Mouse (Mus musculus) midbrain, embryonic 11.5 days (tissue): Measurements from ENCODE around the gene Wdr37. TPM values are rescaled to one million over a fixed set of nuclear protein-coding genes. Genes with fewer than 3 reads are reported as not detected.
"Not testable (repeated sequence)": the region's sequence is repeated elsewhere in the genome, so short reads cannot be mapped to it uniquely, and the experiment has no call there.

Source experiments
- ATAC-seq: fragments of 200-750 bp; cut with Nextera tagmentation; 2 replicates; pipeline ENCODE4 v1.8.0; 2017; ENCODE audit warnings: moderate TSS enrichment, moderate library complexity; ENCODE audit not compliant: low FRiP score
- DNase-seq: peaks from one replicate; pipeline ENCODE4 v3.0.0; 2015; ENCODE audit warnings: low spot score; ENCODE audit errors: missing footprints
- H3K27ac ChIP-seq: fragments of 300-500 bp; sonication (generic); 2 replicates; pipeline ENCODE4 v1.5.1; 2014; ENCODE audit warnings: low read depth, low read length
- H3K27me3 ChIP-seq: fragments of 300-500 bp; sonication (generic); 2 replicates; pipeline ENCODE4 v1.6.1; 2014; ENCODE audit warnings: mild to moderate bottlenecking, low read length, moderate library complexity, mixed read lengths; ENCODE audit not compliant: control insufficient read depth, insufficient read depth
- H3K36me3 ChIP-seq: fragments of 300-500 bp; sonication (generic); 2 replicates; pipeline ENCODE4 v1.6.1; 2014; ENCODE audit warnings: mild to moderate bottlenecking, low read length, moderate library complexity, mixed read lengths; ENCODE audit not compliant: control insufficient read depth, insufficient read depth
- H3K4me1 ChIP-seq: fragments of 300-500 bp; sonication (generic); 2 replicates; pipeline ENCODE4 v1.6.1; 2014; ENCODE audit warnings: low read length; ENCODE audit not compliant: control insufficient read depth, insufficient read depth
- H3K4me2 ChIP-seq: fragments of 300-500 bp; sonication (generic); 2 replicates; pipeline ENCODE4 v1.6.1; 2014; ENCODE audit warnings: mild to moderate bottlenecking, moderate library complexity
- H3K4me3 ChIP-seq: fragments of 300-500 bp; sonication (generic); 2 replicates; pipeline ENCODE4 v1.5.1; 2014; ENCODE audit warnings: low read depth, low read length
- H3K9ac ChIP-seq: fragments of 300-500 bp; sonication (generic); 2 replicates; pipeline ENCODE4 v1.6.1; 2014; ENCODE audit warnings: low read length
- H3K9me3 ChIP-seq: fragments of 300-500 bp; sonication (generic); 2 replicates; pipeline ENCODE4 v1.6.1; 2016; ENCODE audit warnings: low read length; ENCODE audit not compliant: control insufficient read depth
- WGBS: fragments of 180-500 bp; shearing (Covaris S2); extraction: QIAGEN DNeasy Blood & Tissue Kit; methylation state at CpG from one replicate; pipeline ENCODE4 v1.1.7; 2014; 5-methylcytosine and 5-hydroxymethylcytosine counted together
- polyA plus RNA-seq: library from polyadenylated mRNA; unstranded; fragments of >200 nt; fragmentation: Nextera tagmentation; extraction: Ambion mirVana; gene quantifications from 2 replicates; pipeline ENCODE4 v1.2.1, GENCODE M21; 2014

The Wdr37 gene
- 46.2 and 53.9 TPM in 2 replicates for polyA plus RNA-seq

DNA sequence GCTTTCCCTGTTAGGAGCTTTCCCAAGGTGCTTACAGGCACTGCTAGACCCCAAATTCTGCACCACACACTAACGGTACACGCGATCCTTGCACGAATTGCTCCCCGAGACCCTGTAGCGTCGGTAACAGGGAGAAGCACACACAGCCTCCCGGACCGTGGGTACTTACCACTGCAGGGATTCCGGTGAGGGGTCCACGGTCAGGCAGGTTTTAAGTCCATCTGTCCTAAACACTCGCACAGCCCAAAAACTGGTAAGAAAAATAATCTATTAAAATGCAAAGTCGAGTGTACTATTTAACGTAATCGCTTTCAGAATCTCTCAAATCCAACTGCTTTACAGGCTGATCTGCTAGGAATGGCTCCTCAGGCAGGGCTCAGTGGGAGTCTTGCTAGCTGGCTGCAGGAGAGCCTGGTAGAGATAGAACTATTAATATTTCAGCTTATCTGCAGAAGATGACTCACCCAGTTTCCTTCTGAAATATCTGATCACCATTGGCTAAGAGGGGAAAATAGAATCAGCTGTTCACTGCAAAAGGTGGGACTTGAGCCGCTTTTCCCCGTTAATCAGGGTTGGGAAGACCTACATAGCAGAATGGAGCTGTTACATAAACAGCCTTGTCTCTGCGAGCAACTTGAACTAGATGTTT is at the start of gene Wdr37:
Gene Wdr37, minus strand, starts transcription at position 596 of the 649 bp plus-strand sequence.
- H3K27me3 ChIP-seq, result no peaks in the 10 kb centered on the region
- H3K9me3 ChIP-seq, result no peaks in the 10 kb centered on the region
- H3K36me3 ChIP-seq, result no peaks in the 10 kb centered on the region
- H3K4me1 ChIP-seq, result peaks cover 8% of the 10 kb centered on the region
- peak within 1 kb of the TSS; percentile 92 for H3K27ac ChIP-seq
- ATAC-seq (peak; percentile 22), DNase-seq (no peak)
- peak within 1 kb of the TSS; percentile 81 for H3K4me2 ChIP-seq
- H3K4me3 ChIP-seq, result peak within 1 kb of the TSS; percentile 88
- WGBS, result 2% methylated on average over 18 of the region's 18 CpGs
- H3K9ac ChIP-seq, result peak within 1 kb of the TSS; percentile 87

DNA sequence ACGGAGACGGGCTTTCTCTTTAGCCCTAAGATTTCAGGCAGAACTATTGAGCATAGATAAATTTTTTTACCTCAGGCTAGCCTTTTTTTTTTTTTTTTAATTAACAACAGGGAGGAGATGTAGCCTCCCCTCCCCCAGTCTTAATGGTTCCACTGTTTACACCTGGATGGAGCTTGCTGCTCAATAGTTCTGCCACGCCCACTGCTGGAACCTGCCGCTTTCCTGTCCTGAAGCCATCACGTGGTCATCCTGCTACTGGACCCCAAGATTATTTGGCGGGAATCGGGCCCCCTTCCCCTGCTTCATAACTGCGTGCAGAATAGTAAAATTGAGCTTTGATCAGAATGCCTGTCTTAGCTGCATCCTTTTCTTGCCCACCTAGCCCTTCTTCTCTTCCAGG is 42.2 kb upstream of the Wdr37 start:
- not testable (repeated sequence) for DNase-seq

DNA sequence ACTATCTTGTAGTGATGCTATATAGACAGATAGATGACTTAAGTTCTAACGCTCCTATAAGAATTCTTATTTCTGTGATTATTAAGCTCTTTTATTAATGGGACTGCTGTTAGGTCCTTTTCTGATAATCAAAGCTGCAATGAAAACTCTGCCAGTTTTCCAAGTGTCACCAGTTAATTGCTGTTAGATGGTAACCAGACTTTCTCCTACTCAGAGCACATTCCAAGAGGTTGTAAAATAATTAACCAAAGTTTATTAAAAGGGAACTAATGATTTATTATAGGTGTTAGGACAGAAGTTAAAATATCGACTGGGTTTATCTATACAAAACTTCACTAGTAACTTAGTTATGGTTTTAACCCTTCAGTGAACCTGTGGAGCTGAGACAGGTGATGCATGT is 34.3 kb upstream of the Wdr37 start:
- not testable (repeated sequence) for DNase-seq, H3K9ac ChIP-seq, H3K27me3 ChIP-seq, H3K27ac ChIP-seq, H3K9me3 ChIP-seq, ATAC-seq, H3K36me3 ChIP-seq, H3K4me3 ChIP-seq, H3K4me1 ChIP-seq, H3K4me2 ChIP-seq
- WGBS, result 90% methylated on average over 2 of the region's 2 CpGs

More for the DNA sequence above, 42.2 kb upstream of the Wdr37 start:
- not testable (repeated sequence) for H3K27ac ChIP-seq, H3K4me3 ChIP-seq, H3K36me3 ChIP-seq, H3K9ac ChIP-seq, H3K4me1 ChIP-seq, H3K27me3 ChIP-seq, H3K9me3 ChIP-seq, H3K4me2 ChIP-seq, ATAC-seq
- WGBS, result 92% methylated on average over 8 of the region's 8 CpGs

DNA sequence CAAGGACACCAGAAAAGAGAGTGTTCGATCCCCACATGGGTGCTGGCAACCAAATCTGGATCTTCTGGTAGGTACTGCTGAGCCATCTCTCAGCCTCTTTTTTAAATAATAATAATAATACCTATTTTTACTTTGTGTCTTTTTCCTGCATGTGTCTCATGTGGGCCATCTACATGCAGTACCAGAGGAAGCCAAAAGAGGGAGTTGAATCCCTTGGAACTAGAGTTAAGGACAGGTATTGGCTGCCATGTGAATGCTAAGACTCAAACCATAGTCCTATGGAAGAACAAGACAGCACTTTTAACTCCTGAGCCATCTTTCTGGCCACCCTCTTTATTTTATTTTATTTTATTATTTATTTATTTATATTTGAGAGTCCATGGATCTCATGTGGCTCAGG is 16.9 kb upstream of the Wdr37 start:
- peaks cover 12% of the 10 kb centered on the region for H3K36me3 ChIP-seq
- no peak for ATAC-seq

DNA sequence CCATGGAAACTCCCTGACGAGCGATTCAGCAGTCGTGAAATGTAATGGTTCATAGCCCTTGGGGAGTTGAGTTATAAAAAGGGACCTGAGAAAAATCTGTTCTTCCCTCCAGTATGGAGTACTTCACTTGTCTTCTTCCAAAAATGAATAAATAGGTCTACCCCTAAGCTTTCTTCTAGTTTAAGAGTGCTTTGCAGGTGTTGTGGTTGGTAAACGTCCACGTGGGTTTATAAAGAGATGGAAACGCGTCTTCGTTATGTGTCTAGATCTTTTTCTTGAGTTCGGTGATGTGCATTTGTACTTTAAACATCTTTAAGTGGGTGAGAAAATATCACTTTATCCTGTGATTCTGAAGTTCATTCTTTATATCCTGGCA is 14.5 kb upstream of the Wdr37 start:
- H3K4me1 ChIP-seq, result peaks cover 4% of the 10 kb centered on the region
- H3K4me2 ChIP-seq, result peak overlapping the region; percentile 59
- peak overlapping the region; percentile 72 for H3K27ac ChIP-seq
- DNase-seq (peak; percentile 82), ATAC-seq (no peak; the same call in 1 of the 2 replicates)
- peak overlapping the region; percentile 76 for H3K9ac ChIP-seq
- H3K36me3 ChIP-seq, result peaks cover 12% of the 10 kb centered on the region
- WGBS, result 6% methylated on average over 9 of the region's 9 CpGs
- no peaks in the 10 kb centered on the region for H3K9me3 ChIP-seq
- H3K27me3 ChIP-seq, result no peaks in the 10 kb centered on the region
- H3K4me3 ChIP-seq, result peak overlapping the region; percentile 74

More for the DNA sequence above, 16.9 kb upstream of the Wdr37 start:
- no peak overlapping the region for H3K9ac ChIP-seq
- H3K4me1 ChIP-seq, result peaks cover 4% of the 10 kb centered on the region
- no peak overlapping the region for H3K4me2 ChIP-seq
- DNase-seq, result peak; percentile 85
- H3K27ac ChIP-seq, result no peak overlapping the region
- H3K4me3 ChIP-seq, result no peak overlapping the region
- 95% methylated on average over 1 of the region's 1 CpGs for WGBS
- H3K27me3 ChIP-seq, result no peaks in the 10 kb centered on the region
- no peaks in the 10 kb centered on the region for H3K9me3 ChIP-seq

DNA sequence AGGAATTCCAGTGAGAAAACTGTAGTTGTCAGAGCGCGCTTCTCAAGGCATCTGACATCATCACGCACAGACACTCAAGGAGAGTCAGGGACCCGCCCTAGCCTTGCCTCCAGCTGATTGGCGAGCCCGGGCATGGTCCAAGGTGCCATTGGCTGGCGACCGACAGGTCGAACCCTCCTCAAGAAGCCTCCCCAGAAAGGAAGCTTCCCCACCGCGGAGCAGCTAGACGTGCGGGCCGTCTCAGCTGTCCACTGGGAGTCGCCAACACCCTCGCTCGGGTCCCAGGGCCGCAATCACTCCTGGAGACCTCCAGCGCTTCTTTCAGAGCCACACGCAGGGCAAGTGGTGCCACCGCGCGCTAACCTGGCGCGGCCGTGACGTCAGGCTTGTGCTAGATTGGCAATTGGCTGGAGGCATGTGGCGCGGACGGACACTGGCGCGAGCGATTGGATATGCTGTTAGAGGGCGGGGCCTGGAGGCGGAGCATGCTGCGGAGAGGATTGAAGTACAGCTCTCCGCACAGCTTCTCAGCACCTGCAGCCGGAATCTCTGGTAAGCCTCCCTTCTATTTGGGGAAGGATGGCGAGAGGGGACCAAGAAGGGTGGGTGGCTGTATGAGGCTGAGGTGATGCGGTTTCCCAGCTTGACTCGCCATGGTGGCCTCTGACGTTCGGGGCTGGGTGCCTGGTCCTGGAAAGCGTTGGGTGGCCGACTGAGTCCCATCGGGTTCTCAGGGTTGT is 13.9 kb upstream of the Wdr37 start, which contains the start of gene Idi1:
Gene Idi1, plus strand, starts transcription at position 57 of the 740 bp plus-strand sequence.
- Histone ChIP-seq H3K9ac (peak within 1 kb of the TSS; percentile 79), H3K27me3 (no peaks in the 10 kb centered on the region), H3K4me1 (peaks cover 4% of the 10 kb centered on the region), H3K4me2 (peak within 1 kb of the TSS; percentile 59), H3K4me3 (peak within 1 kb of the TSS; percentile 74), H3K9me3 (no peaks in the 10 kb centered on the region), H3K36me3 (peaks cover 12% of the 10 kb centered on the region), H3K27ac (peak within 1 kb of the TSS; percentile 96)
- under 1% methylated on average over 46 of the region's 46 CpGs for WGBS
- peak; percentile 100 for DNase-seq
- ATAC-seq, result peak; percentile 100

DNA sequence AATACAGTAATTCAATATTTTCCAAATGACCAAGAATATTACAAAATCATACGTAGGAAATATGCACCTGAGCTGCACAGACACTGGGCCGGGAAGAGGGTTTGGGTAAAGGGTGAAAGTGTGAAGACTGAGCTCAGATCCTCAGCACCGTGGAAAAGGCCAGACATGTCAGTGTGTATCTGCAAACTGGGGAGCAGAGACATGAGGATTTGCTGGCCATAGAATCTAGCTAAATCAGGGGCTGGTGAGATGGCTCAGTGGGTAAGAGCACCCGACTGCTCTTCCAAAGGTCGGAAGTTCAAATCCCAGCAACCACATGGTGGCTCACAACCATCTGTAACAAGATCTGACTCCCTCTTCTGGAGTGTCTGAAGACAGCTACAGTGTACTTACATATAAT is 12.2 kb upstream of the Wdr37 start:
- not testable (repeated sequence) for H3K4me2 ChIP-seq, DNase-seq, H3K27me3 ChIP-seq, H3K4me3 ChIP-seq, H3K9ac ChIP-seq, H3K36me3 ChIP-seq, H3K9me3 ChIP-seq, H3K4me1 ChIP-seq, H3K27ac ChIP-seq, ATAC-seq
- WGBS, result 77% methylated on average over 5 of the region's 5 CpGs

DNA sequence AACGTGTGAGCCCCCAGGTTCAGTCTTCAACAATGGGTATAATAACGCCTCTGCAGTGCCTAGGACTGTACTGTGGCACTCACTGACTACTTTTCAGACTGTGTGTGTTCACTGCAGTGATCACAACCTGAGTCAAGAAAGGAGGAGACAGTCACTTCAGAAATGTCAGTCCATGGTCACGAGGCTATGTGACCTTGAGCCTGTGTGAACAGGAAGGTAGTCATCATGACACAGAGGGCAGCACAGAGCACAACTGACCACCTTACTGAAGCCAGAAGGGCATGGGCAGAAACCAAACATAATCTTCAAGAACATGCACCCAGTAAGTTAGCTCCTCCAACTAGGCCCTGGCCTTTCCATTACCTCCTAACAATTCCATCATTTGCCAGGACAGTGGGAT is 9.9 kb upstream of the Wdr37 start:
- Histone ChIP-seq H3K4me1 (no peaks in the 10 kb centered on the region), H3K4me3 (no peak overlapping the region), H3K4me2 (no peak overlapping the region), H3K9me3 (no peaks in the 10 kb centered on the region), H3K9ac (no peak overlapping the region), H3K36me3 (no peaks in the 10 kb centered on the region), H3K27me3 (no peaks in the 10 kb centered on the region), H3K27ac (no peak overlapping the region)
- DNase-seq (no peak), ATAC-seq (no peak)
- whole genome bisulfite sequencing, result 66% methylated on average over 3 of the region's 3 CpGs

DNA sequence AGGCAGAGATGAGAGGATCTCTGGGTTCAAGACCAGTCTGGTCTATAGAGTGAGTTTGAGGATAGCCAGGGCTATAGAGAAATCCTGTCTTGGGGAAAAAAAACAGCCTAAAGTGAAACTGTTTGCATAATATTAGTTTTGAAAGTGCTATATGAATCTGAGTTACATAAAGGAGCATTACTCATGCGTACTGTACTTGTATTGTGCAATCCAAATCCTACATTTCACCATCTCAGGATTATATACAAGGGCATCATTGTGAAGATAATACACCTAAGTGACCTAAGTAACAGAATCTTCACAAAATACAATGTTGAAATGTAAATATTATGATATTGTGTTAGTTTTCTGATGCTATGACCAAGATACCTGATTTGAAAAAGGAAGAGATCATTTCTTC is 2.1 kb upstream of the Wdr37 start:
- Histone ChIP-seq H3K36me3 (no peaks in the 10 kb centered on the region), H3K27ac (no peak overlapping the region), H3K27me3 (no peaks in the 10 kb centered on the region), H3K9me3 (no peaks in the 10 kb centered on the region), H3K4me2 (no peak overlapping the region), H3K4me3 (no peak overlapping the region), H3K9ac (no peak overlapping the region), H3K4me1 (peaks cover 8% of the 10 kb centered on the region)
- no peak for ATAC-seq
- WGBS, result 93% methylated on average over 1 of the region's 1 CpGs
- DNase-seq, result no peak
